Mouse (Mus musculus) adrenal gland, adult (tissue): ENCODE data around the gene Nosip.
A peak's percentile ranks its signal among the peaks of the same experiment; 100 is the strongest.

Experiments used
- DNase-seq, 2 experiments: peaks; one replicate each; pipeline ENCODE4 v3.0.0; 2022 to 2023; ENCODE audit warnings: low spot score in 1 of 2; ENCODE audit not compliant: inconsistent age in 2 of 2

Nosip gene

DNA sequence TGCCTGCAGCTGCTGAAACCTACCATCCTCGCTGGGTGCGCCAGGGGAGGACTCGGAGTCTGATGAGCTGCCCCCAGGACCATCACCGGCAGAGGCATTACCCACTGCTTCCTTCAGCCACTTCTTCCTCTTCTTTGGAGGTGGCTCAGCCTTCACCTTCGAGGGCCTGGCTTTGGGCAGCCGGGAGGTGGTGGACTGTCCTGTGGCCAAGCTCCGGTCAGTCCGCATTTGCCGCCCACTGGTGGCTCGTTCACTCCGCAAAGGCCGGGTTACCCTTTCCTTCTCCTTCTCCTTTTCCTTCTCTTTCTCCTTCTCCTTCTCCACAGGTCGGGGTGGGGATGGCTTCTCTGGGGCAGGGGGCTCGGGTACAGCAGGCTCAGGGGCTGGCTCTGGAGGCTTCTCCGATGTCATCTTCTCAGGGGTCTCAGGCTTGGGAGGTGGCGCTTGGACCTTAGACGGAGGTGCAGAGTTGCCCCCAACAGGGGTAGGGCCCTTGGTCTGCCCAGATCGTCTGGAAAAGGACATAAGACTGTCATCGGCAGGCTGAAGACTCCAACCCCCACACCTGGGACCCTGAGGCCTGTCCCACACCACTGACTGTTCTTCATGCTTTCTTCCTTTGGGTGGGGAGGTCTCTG, 28.4 kb upstream of the Nosip start:
- DNase-seq = no peak

DNA sequence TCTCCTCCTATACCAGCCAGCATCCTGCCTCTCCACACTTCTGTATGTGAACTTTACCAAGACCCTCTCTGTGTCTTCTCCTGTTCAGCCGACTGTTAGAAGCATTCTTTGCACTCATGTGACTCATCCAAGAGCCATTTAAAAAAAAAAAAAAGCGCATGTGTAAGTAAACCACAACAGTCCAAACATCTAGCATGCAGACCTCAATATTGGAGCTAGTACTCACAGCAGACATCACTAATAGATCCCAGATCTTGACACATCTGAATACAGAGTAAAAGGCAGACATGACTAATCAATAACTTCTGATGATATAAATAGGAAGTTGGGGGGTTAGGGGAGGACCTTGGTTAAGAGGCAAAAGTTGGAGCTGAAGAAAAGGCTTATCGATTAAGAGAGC, 26.6 kb upstream of the Nosip start:
- no peak for DNase-seq

- no peak for DNase-seq
These were observed 25.5 kb upstream of the Nosip start for GRCm38 (mm10) chr7:45036702-45037101.

- DNase-seq = peak; percentile 63 to 83
These were observed 24.4 kb upstream of the Nosip start for GRCm38 (mm10) chr7:45037720-45038361.

DNA sequence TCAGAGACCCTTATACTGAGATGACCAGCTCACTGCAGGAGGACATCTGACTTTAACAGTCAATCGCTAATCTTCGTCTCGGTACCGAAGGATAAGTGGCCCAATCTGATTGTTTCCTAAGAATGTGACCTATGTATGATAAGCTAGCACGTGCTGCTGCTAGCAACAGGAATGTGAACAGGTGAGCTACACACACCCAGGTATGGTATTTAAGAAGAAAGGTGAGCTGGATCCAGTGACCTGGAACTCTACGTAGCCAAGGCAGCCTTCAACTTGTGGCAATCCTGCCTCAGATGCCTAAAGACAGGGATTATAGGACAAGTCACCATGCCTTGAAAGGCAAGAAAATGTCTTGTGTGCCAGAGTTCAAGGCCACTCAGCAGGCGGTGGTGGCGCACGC, 23.8 kb upstream of the Nosip start:
- DNase-seq = no peak

GRCm38 (mm10) chr7:45040851-45041250, 21.4 kb upstream of the Nosip start:
- no peak for DNase-seq

DNA sequence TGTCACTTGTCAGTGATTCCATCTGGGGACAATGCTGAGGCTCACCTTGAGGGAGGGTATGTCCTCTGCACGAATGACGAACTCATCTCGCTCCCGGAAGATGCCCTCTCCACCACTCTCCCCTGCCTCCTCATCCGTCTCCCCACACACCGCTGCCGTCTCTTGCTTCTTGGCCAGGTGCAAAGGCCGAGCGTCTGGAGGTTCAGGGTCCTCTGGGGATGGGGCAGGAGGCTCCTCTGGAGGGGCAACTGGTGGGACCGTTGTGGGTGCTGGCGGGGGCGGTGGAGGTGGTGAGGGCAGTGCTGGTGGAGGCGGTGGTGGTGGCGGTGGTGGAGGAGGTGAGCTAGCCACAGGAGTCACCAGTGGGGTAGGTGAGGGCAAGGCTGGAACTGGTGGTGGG, 18.9 kb upstream of the Nosip start:
- DNase-seq = no peak

GRCm38 (mm10) chr7:45045741-45046140, 16.5 kb upstream of the Nosip start:
- DNase-seq = peak; percentile 30 to 56

DNA sequence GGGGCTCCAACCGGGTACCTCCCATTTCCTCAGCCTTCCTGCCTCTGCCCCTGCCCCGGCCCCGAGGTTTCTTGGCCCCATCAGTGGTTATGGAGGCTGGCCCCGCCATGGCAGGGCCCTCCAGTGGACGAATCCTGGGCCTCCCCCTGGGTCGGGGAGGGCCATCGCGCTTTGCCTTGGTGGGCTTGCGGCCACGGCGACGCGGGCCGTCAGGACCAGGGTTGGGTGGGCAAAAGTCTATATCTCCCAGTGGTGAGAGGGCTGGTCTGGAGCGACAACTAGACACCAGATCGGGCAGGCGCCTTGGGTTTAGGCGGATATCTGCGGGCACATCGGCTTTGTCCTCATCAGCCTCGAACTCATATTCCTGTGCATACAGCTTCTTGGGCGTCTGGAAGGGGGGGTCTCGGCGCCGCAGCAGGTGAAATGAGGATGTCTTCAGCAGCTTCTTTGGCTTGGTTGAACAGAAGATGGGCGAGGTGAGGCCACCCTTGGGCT, 15.3 kb upstream of the Nosip start:
- DNase-seq = no peak

DNA sequence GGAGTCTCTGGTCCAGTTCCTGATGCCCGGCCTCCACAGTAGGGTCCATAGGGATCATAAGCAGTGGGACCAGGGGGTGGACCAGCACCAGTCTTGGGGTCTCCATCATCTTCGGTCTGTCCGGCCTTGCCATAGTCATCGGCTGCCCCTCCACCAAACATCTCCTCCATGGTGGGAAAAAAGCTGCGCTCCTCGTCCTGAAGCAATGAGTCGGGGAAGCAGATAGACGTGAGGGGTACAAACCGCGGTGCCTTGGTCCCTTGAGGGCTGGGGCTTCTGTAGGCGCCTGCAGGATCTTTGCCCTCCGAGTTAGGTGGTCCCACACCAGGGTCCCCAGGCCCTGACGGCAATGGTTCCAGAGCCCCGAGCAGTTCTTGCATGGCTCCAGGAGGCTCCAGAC, 14.7 kb upstream of the Nosip start:
- no peak for DNase-seq

- DNase-seq = no peak
These were observed 14.0 kb upstream of the Nosip start for GRCm38 (mm10) chr7:45048001-45048890.

DNA sequence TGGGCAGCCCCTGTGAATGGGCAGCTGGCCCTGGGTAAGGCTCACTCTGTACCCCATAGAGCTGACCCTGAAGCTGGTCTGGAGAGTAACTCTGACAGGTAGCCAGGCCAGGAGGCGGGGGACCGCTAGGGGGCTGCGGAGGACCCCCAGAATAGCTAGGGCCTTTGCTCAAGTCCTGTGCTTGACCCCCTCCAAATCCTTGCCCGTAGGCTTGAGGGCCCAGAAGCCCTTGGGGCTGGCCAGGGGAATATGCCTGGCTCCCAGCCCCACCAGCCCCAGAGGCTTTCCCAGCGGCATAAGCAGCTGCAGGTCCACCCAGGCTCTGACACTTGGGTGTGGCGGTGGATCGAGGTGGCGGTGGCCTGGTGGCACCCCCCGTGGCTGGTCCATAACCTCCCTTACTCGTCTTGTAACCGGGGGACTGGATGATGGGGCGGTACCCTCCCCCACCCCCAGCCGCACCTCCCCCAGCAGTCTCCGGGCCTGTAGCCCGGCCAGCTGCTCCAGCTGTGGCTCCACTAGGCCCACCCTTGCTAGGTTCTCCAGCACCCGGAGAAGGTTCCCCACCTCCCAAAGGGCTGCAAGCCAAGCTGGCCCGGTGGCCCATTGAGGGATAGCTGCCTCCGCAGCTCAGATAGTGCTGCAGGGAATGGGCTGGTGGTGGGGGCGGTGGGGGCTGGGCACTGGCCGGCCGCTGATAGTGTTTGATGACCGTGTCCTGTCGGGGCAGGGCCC, 13.1 kb upstream of the Nosip start:
- no peak for DNase-seq

DNA sequence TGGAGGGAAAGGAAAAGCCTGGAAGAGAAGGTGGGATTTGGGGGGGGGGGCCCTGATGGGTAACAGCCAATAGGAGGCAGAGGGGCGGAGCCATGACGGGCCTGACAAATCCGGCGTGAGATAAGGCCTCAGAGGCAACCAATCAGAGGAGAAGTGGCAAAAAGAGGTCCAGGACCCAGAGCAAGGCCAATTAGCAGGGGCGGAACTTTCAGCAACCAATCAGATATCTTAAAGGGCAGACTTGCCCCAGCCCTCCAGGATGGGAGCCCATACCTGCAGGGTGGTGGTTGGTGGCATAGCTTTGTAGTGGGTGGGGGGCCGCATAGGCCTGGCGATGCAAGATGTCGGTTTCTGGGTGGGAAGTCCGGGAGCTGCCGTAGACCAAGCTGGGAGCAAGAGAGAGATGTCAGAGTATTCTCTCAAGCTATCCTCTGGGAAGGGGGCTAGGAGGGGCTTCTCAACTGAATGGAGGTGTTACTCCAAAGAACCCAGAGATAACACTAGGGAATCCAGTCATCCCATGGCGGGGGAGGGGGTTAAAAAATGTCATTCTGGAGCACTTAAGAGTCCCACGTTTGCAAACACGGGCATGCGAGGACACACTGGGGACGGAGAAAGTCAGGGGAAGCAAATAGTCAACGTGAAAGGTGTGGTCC, 11.2 kb upstream of the Nosip start:
- peak; percentile 85 to 90 for DNase-seq

- peak; percentile 29 to 72 for DNase-seq
These were observed 10.6 kb upstream of the Nosip start for GRCm38 (mm10) chr7:45051601-45051974.

DNA sequence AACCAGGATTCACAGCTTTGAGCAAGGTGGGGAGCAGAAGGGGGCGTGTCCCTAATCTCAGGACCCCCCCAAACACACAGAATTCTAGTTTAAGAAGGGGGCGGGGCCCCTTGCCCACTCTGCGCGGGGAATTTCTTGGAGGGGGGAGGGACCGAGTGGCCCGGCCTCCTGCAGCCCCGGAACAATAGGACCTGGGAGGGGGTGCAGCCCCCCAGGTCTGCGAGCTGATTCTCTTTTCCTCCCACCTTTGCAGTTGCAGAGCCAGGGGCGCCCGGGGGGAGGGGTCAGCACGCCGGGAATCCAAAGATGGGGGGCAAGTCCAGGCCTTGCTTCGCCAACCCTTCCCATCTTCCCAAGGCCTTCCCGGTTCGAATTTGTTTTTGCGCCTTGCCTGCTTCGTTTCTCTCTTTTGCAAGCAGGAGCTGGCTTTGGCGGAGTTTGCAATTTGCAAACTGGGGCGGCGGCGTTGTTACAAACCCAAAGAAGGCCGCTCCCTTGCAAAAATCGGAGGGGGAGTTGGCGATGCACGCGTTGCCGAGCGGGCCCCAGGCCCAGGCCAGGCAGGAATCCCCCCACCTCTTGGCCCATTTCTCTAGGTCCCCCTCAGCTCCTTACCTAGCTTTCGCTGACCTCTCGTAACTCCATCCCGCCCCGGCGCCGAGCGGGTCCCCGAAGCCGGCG, 9.9 kb upstream of the Nosip start:
- peak; percentile 66 to 87 for DNase-seq

GRCm38 (mm10) chr7:45052862-45053116, 9.4 kb upstream of the Nosip start, which contains the start of gene Prr12:
Prr12 (minus strand) TSS chr7:45052881.
- DNase-seq = no peak

DNA sequence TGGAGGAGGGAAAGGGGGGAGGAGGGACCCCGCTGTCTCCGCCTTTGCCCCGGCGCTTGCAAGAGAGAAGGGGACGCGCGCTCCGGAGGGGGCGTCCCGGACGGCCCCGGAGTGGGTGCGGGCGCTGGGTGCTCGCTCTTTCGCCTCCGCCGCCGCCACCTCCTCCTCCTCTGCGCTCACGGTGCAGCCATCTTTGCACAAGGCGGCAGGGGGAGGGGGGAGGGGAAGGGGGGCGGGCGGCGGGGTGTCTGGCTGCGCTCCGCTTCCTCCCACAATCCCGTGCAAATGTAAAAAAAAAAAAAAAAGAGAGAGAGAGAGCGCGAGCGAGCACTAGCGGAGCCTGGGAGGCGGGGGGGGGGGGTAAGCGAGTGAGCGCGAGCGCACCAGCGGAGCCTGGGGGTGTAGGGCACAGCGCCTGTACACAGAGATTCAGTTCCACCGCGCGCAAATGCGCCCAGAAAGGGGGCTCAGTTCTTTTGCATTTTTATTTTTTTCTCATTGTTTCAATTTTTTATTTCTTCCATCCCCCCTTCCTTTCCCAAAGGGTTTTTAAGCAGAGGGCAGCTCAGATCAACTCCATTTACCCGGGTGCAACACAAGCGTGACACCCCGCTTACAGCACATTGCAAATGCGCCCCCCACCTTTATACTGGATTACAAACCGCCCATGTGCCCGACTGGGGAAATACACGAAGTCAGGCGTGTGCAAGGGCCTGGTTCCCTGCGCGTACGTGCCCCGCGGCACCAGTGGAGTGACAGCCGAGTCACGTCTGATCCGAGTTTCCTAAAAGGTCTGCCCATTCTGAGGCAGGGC, 8.9 kb upstream of the Nosip start:
- peak; percentile 90 to 95 for DNase-seq

GRCm38 (mm10) chr7:45053931-45054510, 8.2 kb upstream of the Nosip start:
- peak; percentile 98 for DNase-seq

GRCm38 (mm10) chr7:45056329-45056971, 5.8 kb upstream of the Nosip start:
- peak in 1 of 2 experiments; percentile 50 for DNase-seq
